Mouse (Mus musculus): Measurements from ENCODE around the gene Echs1. TPM values are rescaled to one million over a fixed set of nuclear protein-coding genes. Genes with fewer than 3 reads are reported as not detected.

The Echs1 gene
- polyA plus RNA-seq, 1 experiment from 2014 or later = 102 TPM

- DNase-seq (ENCODE audit: low spot score) = no peak
Observed at GRCm38 (mm10) chr7:140120484-140120883, 4.2 kb upstream of the Echs1 start.

GRCm38 (mm10) chr7:140115583-140116328 is 520 bp downstream of the Echs1 start, which contains the start of gene Paox:
TSS of gene Paox (plus strand) at chr7:140115799.
- DNase-seq (ENCODE audit: low spot score) = peak; percentile 7

GRCm38 (mm10) chr7:140111943-140112342 is 4.3 kb downstream of the Echs1 start:
- no peak for DNase-seq (ENCODE audit: low spot score)

GRCm38 (mm10) chr7:140104009-140104408 is 12.3 kb downstream of the Echs1 start:
- no peak for DNase-seq (ENCODE audit: low spot score)

GRCm38 (mm10) chr7:140101993-140102860 is 14.0 kb downstream of the Echs1 start, which contains the start of gene Fuom:
TSS of gene Fuom (minus strand) at chr7:140102441.
- peak; percentile 89 for DNase-seq (ENCODE audit: low spot score)

DNA sequence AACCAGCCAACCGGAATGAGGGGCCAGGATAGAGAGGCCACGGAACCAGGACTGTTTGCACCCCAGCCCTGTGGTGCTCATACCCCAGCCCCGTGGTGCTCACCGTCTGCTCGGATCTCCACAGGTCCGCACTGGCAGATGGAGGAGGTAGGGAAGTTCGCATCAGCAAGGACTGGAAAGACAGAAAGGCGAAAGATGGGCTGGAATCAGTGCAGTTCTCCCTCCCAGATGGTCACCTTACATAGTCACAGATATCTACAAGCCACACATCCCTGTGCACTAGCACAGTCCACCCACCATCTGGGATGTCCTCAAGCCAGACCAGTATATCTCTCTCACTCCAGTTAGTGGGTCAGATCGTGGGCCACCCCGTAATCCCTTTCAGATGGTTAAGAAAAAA is 14.8 kb downstream of the Echs1 start:
- no peak for DNase-seq (ENCODE audit: low spot score)

- no peak for DNase-seq (ENCODE audit: low spot score)
Observed at GRCm38 (mm10) chr7:140098466-140098865, 17.8 kb downstream of the Echs1 start.

DNA sequence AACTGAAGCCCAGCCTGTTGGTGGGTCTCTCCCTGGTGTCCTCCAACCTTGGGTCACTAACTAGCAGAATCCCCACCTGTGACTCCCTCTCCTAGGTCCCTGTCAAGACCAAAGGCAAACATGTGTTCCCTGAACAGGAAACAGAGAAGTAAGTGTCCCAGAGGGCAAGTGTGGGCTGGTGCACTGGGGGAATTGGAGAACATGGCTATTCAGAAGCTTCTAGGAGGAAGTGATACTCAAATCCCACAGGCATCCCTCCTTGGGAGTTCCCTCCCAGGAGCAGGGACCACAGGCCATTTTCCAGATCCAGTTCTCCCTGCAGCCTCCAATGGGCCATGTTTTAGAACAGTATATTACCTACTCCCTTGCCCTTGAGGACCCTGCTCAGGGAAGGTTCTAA is 20.2 kb downstream of the Echs1 start:
- no peak for DNase-seq (ENCODE audit: low spot score)

DNA sequence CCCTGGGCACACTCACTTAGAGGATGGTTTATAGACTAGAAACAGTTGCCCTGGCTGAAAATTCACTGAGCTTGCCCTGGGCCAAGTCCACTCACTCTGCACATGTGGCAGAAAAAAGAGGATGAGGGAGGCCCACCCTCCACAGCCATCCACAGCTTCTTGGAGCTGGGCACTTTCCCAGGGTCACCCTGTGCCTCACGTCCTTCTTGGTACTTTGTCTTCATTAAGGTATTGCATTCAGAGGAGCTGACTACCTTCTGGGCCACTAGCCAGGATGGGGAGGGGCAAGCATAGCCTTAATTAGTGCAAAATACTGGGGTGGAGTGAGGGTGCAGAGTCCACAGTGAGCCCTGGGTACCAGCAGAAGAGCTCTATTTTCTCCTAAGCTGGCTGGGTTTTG is 20.7 kb downstream of the Echs1 start:
- no peak for DNase-seq (ENCODE audit: low spot score)

GRCm38 (mm10) chr7:140094954-140095353 is 21.3 kb downstream of the Echs1 start:
- no peak for DNase-seq (ENCODE audit: low spot score)

DNA sequence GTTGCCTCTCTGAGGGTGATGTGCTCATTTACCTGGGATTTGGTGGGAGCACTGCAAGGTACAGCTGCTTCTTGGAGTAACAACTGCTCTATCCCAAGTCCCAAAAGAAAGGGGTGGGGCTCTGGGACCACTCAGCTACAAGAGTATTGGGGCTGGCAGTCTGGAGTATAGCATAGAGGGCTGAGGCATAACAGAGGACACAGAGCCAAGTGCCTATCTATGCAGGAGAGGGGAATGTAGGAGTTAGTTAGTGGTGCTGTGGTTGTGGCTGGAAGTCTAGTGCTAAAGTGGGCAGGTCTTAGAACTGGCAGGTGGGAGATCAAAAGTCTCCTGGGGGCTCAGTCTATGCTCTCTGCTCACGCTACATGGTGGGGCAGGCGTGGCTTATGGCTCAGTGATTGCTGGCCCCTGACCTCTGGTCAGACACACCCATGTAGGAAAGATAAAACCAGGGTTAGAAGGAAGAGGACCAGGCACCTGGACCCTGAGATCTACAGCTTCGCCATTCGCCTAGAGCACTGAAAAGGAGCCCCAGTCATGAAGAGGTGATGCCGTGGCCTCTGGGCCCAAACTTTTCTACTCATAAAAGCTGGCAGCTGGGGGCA is 23.2 kb downstream of the Echs1 start, which contains the start of gene Prap1:
Gene Prap1 (plus strand): TSS at position 472 of the 605 bp plus-strand sequence.
- no peak for DNase-seq (ENCODE audit: low spot score)

DNA sequence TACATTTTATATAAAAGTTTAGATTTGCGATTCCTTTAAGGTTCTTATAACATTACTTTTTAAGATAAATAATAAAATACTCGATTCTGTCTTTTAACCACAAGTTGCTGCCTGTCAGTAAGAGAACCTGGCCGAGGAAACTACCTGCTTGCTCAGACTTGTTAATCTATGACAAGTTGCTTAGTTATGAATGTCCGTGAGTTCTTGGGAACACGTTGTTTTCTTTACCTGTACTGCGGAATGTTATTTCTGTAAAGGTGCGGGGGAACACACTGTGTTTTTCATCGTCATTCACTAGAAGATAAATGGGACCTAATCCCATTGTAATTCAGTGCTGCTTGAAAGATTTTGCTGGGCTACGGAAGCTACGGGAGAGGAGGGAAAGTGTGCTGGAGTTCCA is 25.7 kb downstream of the Echs1 start:
- no peak for DNase-seq (ENCODE audit: low spot score)

DNA sequence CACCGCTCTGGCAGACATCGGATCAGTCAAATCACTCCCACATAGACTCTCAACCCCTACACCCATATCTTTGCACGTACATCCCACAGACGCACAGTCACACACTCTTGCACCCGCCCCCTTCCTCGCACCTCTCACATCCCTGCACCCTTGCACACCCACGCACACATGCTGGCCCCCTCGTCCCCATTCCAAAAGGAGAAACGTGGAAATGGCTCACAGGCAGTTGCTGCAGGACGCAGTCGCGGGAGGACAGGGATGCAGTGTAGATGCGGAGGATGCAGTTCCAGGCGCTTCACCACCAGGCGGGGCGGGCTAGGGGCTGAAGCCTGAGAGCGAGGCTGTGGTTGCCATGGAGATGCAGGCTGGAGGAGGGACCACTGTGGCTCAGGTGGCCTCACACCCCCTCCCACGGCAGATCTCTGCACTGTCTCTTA is 34.0 kb downstream of the Echs1 start, which contains the start of gene Caly:
Gene Caly (minus strand): TSS at position 307 of the 437 bp plus-strand sequence.
- peak; percentile 51 for DNase-seq (ENCODE audit: low spot score)

- no peak for DNase-seq (ENCODE audit: low spot score)
Observed at GRCm38 (mm10) chr7:140081408-140082241, 34.7 kb downstream of the Echs1 start.

DNA sequence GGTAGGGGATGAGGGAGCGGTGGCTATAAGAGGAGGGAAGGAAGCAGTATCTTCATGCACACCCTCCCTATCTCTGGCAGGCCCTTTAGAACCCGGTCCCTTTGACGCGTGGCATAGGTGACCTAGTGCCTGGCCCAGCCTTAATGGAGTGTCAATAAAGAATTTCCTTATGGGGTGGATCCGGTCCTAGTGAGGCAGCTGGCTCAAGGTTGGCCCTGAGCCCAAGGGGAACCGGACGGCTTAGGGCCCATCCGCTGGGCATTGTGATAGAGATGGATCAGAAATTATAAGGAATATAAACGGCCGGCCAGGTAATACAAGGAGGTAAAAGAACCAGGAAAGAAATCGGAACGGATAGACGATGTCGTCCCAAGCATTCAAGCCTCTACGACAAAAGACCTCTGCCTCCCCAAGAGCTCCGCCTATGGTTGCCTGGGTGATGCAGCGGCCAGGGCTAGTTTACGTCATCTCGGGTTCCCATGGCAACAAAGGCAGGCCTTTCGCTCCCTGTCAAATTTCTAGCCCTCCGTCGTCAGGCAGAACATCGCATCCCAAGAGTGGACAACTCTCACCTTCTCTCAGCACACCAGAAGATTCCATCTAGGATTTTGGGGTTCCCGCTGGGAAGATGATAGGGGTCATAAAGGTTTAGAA is 35.6 kb downstream of the Echs1 start:
- peak; percentile 41 for DNase-seq (ENCODE audit: low spot score)

GRCm38 (mm10) chr7:140078711-140079110 is 37.6 kb downstream of the Echs1 start:
- DNase-seq (ENCODE audit: low spot score) = peak; percentile 79

DNA sequence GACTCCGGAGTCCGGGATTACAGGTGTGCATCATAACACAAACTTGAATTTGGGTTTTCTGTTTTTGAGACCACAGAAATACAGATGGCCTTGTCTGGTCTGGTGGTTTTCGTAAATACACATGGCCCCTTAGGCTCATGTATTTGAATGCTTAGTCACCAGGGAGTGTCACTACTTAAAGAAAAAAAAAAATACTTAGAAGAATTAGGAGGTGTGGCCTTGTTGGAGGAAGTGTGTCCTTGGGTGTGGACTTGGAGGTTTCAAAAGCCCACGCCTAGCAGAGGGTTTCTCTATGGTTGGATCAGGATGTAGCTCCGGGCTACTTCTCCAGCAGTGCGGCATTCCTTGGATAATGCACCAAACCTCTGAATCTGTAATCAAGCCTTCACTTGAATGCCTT is 38.6 kb downstream of the Echs1 start:
- no peak for DNase-seq (ENCODE audit: low spot score)

- no peak for DNase-seq (ENCODE audit: low spot score)
Observed at GRCm38 (mm10) chr7:140070042-140070711, 46.1 kb downstream of the Echs1 start.

DNA sequence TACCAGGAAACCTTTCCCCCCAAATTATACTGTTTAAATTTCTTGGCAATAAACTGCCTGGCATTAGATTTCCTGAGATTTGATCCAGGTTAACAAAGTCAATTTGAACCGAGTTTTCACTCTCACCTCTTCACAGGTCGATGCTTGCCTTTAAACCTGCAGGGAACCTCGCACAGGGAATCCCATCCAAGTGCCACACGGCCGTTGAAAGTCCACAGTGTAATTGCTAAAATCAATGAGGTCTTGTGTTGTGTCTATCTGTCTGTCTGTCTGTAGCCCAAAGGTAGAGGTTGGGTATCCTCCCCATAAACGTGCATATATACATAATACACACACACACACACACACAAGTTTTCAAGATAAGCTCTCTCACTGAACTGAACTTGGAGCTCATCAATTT is 48.9 kb downstream of the Echs1 start:
- DNase-seq (ENCODE audit: low spot score) = no peak

- DNase-seq (ENCODE audit: low spot score) = peak; percentile 78
Observed at GRCm38 (mm10) chr7:140063092-140063491, 53.2 kb downstream of the Echs1 start.
